Mouse (Mus musculus) heart, adult 10 weeks (tissue): ENCODE measurements around the gene Gabrr3. TPM values are rescaled to one million over a fixed set of nuclear protein-coding genes. Genes with fewer than 3 reads are reported as not detected.

Source experiments
- polyA plus RNA-seq: library from polyadenylated mRNA; stranded (reverse); fragments of 350-450 nt; fragmentation: Illumina TruSeq; extraction: RNeasy Lipid Tissue Mini Kit (QIAGEN cat#74804); gene quantifications from one replicate; pipeline ENCODE4 v1.2.3, GENCODE M21; 2014; ENCODE audit warnings: low read depth, low replicate concordance

Gene Gabrr3
- not detected for polyA plus RNA-seq

GRCm38 (mm10) chr16:59407032-59407431 lies at the start of gene Gabrr3:
Gene Gabrr3, plus strand, starts transcription at chr16:59407332.

GRCm38 (mm10) chr16:59363893-59364292 lies 43.2 kb upstream of the Gabrr3 start, which contains the start of gene Olfr209:
Gene Olfr209, minus strand, starts transcription at chr16:59363993.

GRCm38 (mm10) chr16:59471637-59472278 lies 64.6 kb downstream of the Gabrr3 start, which contains the start of gene Riox2:
Gene Riox2, plus strand, starts transcription at chr16:59471775.

Other genes with a start within 250 kb of the Gabrr3 start
- gene Olfr196, start 236.9 kb upstream of the Gabrr3 start, polyA plus RNA-seq: not detected
- gene Olfr198, start 203.8 kb upstream of the Gabrr3 start, polyA plus RNA-seq: not detected
- not detected for gene Olfr199, start 187.6 kb upstream of the Gabrr3 start, polyA plus RNA-seq
- gene Olfr201, start 134.7 kb upstream of the Gabrr3 start, polyA plus RNA-seq: not detected
- not detected for gene Olfr202, start 120.5 kb upstream of the Gabrr3 start, polyA plus RNA-seq
- gene Olfr203, start 108.5 kb upstream of the Gabrr3 start, polyA plus RNA-seq: not detected
- gene Olfr204, start 89.1 kb upstream of the Gabrr3 start, polyA plus RNA-seq: not detected
- gene Olfr205, start 76.2 kb upstream of the Gabrr3 start, polyA plus RNA-seq: not detected
- gene Olfr206, start 58.1 kb upstream of the Gabrr3 start, polyA plus RNA-seq: not detected
- not detected for gene Olfr209, start 43.3 kb upstream of the Gabrr3 start, polyA plus RNA-seq
- gene Riox2, start 64.4 kb downstream of the Gabrr3 start, polyA plus RNA-seq: 25.6 TPM
- 33.9 TPM for gene Crybg3, start 193.6 kb downstream of the Gabrr3 start, polyA plus RNA-seq
- 9.2 TPM for gene Arl6, start 232.1 kb downstream of the Gabrr3 start, polyA plus RNA-seq